Mouse (Mus musculus) heart, postnatal 36 days (tissue): ENCODE results near the gene Atp1b1. TPM values are rescaled to one million over a fixed set of nuclear protein-coding genes. Genes with fewer than 3 reads are reported as not detected.

ENCODE experiments used
- DNase-seq, 2 experiments: peaks; one replicate each; pipeline ENCODE4 v3.0.0; 2021 to 2022
- intact Hi-C: fragments of 180-260 bp; cut with DNase I; formaldehyde crosslinking; loops from one replicate; pipeline ENCODE4 v1.15.1; 2025
- total RNA-seq, 2 experiments: library from RNA; stranded (reverse); gene quantifications; 2 replicates each; pipeline ENCODE4 v1.2.3; 2021

Atp1b1 gene
- 100 to 1,000 TPM; 382 to 399 TPM for total RNA-seq

DNA sequence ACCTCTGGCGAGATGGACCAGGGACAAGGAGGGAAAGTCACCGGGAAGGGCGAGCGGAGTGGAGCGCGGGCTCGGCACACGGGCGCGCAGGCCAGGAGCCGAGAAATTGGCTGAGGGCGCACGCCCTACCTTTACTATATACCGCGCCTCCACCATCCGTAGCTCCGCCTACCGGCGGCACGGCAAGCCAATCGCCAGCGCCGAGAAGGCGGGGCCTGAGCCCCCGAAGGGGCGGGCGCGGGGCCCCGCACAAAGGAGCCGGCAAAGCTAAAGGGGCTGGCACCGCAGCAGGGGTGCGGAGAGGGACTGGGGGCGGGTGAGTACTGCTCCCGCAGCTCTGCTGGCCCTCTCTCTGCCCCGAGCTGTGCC, at the start of gene Atp1b1:
Atp1b1 (minus strand) TSS at position 111 of the 369 bp plus-strand sequence.
- peak in 1 of 2 experiments; percentile 79 for DNase-seq
- intact Hi-C loops = loop anchor here (5.0 to 10.0 kb wide), 3 partner anchors 91 to 667 kb away; no protein-coding TSS in a partner anchor

DNA sequence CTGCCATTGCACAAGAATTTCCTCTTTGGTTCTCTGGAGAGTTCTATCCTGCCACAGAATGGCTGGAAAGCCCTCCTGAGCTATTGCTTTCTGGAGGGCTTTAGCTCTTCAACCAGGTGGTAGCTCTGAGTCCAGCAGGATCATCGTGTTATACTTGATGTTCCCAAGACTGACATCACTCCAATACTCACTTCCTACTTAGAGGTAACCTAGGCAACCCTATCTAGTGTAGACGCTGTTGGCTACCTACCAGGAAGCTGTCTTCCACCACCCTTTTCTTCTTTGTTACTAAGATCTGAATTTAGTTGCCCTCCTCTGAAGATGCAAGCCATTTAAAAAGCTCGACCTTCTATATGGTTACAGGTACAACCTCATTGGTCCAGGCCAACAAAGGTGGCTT, 46.9 kb upstream of the Atp1b1 start:
- intact Hi-C loops = no loop called here

DNA sequence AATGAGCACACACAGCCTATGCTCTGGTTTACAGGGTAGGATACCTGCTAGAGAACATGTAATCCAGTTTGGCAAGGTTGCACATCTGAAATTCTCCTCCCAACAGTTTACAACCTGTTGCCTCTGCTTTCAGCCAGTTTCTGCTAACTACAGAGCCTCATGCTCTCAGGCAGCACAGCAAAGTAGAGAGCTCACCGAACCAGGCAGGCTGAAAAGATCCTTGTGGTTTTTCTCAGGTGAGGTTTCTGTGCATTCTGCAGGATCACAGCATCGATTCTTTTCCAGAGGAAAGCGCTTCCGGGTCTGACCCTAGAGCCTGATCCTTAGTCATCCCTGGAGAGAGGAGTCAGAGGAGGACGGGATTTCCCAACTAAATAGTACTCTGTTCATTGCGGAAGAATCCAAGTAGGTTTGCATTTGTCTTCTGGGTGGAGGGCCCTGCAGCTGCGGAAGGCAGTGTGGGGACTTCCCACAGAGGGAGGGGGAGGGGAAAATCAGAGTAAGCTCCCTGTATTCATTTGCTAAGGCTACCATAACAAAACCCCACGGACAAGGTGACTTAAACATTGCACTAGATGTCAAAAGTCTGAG, 45.1 kb upstream of the Atp1b1 start:
- DNase-seq = no peak
- intact Hi-C loops = no loop called here

More for the DNA sequence above, 46.9 kb upstream of the Atp1b1 start:
- no peak for DNase-seq

DNA sequence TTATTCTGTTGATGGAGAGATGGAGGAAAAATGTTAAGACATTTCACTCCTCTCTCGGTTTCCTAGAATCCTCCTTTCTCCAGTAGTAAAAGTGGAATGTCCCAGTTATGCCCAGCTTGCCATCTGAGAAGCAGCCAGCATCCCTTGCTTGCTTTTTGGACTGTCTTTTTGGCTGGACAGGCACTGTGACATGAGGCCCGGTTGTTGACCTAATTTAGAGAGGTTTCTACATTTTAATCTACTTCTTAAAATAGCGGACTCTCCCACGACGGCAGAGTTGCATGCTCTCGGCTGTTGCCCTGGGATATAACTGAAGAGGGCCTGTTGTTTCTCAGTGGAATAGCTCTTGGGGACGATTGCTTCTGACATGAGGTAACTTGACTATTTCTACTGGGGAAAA, 44.1 kb upstream of the Atp1b1 start:
- intact Hi-C loops = no loop called here
- DNase-seq = peak; percentile 7 to 11

DNA sequence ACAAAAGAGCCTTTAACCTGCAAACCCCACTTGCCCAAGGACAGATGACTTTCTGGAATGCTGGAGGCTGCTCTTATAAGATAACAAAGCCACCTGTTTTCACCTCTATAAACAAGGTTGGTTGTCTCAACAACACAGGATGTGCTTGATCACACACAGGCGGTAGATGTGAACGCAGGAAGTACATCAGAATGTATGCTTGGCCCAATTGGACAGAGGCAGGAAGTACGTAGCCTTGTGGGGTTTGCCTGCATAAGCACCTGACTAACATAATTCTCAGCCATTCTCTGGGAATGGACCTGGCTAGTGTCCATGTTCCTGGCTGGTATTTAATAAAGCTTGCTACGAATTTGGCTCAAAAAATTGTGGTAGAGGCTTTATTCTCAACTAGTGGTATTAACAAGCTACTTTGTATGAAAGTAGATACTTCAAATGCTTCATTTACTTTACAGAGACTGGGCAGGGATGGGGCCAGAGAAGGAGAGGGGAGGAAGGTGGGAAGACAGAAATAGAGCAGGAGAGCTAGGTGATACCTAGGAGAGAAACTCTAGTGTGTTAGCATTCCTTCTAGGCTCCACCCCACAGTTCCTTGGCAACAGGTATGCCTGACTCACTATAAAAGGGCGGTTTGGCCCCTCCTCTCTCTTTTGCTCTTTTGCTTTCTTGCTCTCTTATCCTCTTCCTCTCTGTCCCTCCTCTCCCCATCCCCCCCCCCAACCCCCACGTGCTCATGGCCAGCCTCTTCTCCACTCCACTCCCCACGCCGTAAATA, 36.8 kb upstream of the Atp1b1 start:
- intact Hi-C loops = no loop called here
- DNase-seq = no peak

DNA sequence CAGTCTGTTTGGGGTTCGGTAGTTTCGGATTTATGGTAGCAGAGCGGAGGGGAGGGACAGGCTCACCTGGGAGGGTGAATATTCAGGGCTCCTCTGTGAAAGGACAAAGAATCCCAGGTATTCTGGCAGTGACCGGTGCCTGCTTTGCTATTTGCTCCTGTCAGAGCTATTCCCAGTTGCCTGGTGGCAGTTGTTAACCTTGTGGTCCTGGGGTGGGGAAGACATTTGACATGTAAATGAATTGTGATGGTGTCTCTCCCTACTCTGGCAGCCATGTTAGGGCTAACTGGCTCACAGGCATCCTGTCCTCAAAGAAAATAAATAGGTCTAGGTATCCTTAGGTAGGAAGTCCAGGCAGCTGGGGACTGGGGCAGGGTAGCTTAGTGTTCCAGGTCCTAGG, 36.1 kb upstream of the Atp1b1 start:
- intact Hi-C loops = no loop called here
- no peak for DNase-seq

DNA sequence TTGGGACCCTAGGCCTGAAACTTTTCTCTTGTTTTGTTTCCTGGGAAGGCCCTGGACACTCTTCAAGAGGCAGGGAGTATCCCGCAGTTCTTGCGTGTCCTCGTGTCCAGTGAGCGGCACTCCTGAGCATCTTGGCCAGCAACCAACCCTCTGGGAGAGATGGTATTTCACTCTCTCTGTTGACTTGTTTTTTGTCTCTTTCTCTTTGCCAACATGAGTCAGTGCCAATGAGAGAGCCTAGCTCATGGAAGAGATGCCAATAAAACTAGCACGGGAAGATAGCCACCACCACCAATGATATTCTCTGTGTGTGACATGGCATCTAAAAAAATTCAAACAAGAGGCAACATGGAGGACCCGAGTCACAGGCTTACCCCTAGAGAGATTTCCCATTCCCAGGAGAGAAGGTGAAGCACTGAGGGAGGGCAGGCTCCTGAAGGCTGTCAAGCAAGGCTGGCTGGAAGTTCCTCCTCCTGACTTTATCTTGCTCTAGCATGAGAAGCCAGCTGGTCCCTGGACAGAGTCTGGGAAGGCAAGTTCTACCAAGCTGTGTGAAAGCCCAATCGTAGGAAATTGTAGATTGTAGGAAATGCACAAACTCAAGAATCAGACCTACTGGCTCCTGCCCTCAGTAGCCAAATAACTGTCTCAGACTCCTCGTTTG, 35.0 kb upstream of the Atp1b1 start:
- intact Hi-C loops = no loop called here

DNA sequence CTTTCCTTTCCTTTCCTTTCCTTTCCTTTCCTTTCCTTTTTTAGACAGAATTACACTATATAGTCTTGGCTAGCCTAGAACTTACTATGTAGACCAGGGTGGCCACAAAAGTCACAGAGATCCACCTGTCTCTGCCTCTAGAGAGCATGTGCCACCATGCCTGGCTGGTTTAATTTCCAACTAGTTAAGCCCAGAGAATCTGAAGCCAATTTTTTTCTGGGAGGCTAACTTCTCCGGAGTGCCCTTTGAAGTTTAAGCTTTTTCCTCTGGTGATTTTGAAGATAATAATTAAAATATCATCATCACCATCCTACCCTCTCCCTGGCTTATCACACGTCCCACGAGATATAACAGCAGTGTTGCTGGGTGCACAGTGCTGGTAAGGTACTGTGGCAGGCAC, 34.3 kb upstream of the Atp1b1 start:
- intact Hi-C loops = no loop called here

More for the DNA sequence above, 35.0 kb upstream of the Atp1b1 start:
- peak; percentile 47 to 50 for DNase-seq

DNA sequence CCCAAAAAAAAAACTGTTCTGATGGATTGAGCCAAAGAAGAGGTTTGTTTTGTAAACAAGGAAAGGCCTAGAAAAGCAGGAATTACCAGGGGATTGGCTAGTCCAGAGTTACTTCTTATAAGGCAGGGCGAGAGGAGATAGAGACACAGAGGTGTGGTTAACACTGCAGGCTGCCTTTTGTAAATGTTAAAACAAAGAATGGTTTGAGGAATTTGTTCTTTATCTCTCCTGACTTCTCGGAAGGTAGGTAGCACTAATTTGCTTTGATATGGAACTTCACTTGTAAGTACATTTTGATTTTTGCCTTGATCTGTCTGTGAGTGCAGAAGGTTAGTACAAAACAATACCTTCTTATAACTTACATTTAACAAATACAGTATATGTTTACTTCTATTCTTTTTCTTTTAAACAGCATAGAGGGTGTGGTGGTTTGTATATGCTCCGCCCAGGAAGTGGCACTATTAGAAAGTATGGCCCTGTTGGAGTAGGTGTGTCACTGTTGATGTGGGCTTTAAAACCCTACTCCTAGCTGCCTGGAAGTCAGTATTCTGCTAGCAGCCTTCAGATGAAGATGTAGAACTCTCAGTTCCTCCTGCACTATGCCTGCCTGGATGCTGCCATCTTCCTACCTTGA, 31.9 kb upstream of the Atp1b1 start:
- no peak for DNase-seq
- intact Hi-C loops = no loop called here

More for the DNA sequence above, 34.3 kb upstream of the Atp1b1 start:
- DNase-seq = no peak

DNA sequence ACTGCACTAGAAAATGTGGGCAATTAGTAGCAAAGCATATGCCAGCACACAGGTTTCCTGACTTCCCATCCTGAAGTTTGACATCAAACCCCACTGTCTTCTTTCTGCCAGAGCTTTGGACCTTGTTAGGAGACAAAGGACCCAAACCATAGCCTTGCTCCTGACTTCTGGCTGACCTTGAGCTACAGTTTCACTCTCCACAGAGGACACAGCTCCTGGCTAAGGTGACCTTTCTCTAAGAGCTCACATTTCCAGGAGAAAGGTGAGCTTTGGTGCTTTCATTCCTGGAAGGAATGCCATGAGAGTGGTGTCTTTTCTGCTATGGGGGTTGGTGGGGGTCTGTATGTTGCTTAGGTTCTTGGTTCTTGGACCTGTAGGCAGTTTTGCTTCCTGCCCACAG, 25.6 kb upstream of the Atp1b1 start:
- intact Hi-C loops = no loop called here
- no peak for DNase-seq

DNA sequence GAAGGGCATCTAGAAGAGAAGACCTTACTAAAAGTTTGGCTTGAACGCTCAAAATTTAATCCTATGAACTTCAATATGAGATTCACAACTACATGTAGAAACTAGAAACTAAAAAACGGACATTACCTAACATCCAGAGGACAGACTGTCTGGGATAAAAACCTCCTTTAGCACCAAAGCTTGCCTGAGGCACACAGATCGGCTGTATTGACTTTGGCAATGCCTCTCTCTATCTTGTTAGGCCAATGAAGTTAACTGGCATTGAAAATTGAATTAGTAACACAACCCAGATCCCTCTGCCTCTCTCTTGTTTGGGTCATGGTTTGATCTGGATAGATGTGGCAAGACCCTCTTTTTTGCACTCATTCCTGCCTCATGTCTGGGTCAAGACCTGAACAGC, 24.7 kb upstream of the Atp1b1 start:
- intact Hi-C loops = no loop called here
- no peak for DNase-seq

DNA sequence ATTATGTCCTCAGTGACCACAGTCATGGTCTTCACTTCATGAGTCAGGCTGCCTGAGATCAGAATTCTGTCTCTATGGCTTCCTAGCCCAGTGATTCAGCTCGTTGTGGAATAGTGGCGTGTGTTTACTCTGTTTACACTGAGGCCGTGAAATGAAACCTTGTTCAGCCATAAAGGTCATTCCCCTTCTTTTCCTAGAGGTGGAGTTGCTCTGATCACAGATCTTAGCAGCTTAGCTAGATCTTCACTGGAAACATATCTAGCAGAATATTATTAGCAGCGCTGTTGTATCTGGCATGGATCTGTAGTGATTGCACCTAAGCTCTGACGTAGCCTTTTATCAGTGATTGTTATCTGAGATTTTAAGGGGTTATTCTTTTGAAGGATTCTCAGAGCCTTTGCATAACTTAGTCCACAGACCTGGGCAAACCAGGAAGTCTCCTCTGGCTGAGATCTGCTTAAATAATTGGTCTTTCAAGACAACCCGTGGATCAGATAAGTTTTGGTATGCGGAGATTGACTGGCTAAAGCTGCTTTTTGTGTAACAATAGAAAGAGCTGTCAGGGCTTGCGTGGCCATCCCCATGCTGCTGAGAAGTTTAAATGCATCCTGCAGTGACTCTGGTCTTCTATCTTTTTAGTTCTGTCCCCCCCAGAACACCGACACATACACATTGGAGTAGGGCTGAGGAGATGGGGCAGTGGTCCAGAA, 23.6 kb upstream of the Atp1b1 start:
- no peak for DNase-seq
- intact Hi-C loops = no loop called here

DNA sequence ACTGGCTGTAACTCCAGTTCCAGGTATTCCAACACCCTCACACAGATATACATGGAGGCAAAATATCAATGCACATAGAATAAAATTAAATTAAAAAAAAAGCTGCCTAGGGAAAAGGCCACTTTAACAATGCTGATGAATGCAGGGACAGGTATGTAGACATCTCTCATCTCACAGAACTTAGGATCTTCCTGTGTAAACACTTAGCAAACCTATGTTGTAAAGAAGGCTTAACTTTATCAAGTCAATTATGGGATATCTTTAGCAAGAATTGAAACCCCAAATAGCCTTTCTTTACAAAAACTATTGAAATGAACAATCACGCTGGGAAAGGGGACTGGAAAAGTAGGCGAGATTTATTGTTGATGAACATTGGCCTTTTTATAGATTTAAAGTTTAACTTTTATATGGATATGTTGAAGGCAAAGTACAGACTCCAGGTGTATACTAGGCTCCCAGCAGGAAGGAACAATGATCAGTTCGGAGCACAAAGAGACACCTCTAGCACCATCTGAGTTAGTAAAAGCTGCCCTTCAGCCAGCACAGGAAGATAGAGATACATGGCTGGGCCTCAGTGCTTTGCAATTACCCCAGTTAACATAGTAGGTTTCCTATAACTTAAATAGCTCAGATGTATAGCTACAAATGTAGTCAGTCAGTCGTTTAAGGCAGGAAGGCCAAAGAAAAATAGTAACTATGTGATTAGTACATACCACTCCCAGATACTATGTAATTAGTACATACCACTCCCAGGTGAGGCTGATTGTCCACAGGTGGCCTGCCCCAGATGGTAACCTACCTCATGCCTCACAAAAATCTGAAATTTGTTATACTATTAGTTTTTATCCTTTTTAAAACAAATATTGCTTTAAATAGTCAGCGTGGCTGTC, 22.8 kb upstream of the Atp1b1 start:
- DNase-seq = no peak
- intact Hi-C loops = no loop called here

DNA sequence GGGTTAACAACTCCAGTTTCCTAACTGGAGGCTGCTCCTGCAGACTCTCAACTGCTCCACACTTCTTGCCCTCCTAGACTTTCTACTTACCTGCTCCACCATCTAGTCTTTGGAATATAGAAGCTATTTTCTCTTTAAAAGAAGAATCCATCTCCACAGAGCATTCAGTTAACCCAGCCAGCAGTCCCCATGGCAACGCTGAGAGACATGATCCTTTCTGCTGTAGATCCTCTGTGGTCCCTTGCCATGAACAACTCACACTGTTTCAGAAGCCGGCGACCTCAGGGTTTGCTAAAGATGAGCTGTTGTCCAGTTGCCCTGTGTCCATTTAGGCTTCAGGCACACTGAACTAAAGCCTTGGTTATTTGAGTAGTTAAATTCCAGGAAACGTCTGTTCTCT, 17.7 kb upstream of the Atp1b1 start:
- no peak for DNase-seq
- intact Hi-C loops = no loop called here

DNA sequence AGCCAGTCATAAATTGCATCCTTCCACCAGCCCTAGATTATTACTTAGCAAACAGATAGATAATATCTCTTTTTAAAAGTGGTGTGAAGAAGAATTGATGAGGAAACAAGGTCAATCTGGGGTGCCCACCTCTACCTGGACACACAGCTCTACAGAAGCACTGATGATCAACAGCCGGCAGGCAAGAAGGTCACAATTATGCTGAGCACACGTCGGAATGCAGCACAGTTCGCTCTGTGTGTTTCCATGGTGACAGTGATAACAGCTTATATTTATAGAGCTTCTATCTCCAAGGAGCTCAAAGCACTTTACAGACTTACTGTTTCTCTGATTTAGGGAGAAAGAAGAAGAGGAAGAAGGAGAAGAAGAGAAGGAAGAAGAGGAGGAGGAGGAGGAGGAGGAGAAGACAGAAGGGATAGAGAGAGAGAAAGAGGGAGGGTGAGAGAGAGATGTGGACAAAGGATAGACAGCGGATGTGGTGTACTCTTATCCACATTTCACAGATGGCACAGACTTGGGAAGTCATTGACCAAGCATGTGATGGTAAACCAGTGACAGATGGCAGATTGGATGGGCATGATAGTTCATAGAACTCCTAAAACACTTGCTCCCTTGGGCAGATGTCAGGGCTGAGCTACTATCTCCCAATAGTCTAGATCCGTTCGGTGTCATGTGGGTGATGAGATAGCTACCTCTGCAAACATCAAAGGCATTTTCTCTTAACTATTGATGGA, 16.8 kb upstream of the Atp1b1 start:
- intact Hi-C loops = no loop called here
- DNase-seq = no peak

DNA sequence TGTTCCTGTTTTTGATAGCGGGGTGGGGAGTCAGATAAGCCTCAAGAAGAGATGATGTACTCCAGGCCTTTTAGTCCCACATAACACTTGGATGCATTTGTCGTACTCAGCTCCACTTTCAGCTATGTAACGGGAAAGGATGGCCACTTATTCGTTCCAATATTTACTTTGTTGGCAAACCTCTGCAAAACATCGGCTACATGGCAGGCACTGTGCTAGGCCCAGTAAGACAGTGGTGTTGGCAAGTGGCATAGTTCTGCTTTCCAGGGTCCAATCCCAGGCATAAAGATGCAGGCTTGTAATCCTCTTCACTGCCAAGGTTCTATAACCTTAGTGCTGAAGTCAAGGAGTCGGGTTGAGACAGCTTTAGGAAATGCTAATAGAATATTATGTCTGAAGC, 16.2 kb upstream of the Atp1b1 start:
- intact Hi-C loops = no loop called here
- no peak for DNase-seq

DNA sequence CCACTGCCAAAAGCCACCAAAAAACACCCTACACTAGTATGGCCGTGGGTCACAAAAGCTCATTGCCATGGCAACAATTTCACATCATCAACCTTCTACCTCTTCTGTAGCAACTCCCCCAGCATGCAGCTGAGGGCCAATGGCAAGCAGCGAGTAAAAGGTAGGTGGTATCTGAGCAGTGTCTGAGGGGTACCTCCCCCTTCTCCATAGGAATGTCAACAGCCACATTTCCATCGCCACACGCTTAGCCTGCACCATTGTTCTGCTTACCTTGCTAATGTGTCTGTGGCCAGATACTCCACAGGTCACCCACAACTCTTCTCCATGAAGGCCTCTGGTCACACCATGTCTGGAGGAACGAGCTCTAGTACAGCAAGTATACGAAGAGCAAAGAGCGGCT, 15.2 kb upstream of the Atp1b1 start:
- intact Hi-C loops = no loop called here
- DNase-seq = no peak

DNA sequence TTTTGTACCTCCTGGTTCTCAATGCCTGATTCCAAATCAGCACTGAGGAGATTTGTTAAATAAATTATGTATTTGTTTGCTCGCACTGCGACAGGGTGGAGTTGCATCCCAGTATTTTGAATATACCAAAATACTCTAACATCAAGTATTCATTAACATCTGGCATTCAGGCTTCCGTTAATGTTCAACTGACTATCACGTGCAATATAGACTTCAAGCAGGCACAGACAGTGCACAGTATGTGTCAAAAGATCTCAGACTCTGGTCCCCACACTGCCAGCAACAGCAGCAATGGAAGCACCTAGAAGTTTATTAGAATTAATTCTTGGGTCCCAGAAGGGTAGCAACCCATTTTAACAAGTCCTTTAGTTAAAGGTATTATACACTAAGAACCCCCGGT, 13.5 kb upstream of the Atp1b1 start:
- intact Hi-C loops = no loop called here
- no peak for DNase-seq

DNA sequence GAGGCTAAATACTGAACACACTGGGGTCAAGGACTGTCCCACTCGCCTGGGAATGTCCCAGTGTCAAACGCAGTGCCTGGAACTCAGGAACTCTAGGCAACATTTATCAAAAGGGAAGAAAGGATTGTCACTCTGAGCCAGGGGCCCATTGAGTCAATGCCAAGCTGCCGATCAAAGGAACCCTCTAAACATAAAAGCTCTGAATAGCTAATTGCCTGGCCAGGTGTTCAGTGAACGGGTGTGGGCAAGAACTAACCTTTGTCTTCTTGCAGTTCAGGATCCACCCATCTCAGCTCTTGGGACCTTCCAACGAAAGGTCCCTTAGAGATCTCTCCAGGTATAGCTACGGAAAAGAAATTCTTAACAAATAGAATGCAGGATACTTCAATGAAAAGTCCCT, 12.8 kb upstream of the Atp1b1 start:
- intact Hi-C loops = no loop called here
- no peak for DNase-seq
